Mouse (Mus musculus): ENCODE measurements around the gene St5. TPM values are rescaled to one million over a fixed set of nuclear protein-coding genes. Genes with fewer than 3 reads are reported as not detected.

St5 gene
- polyA plus RNA-seq, 1 experiment, result 28.6 TPM

- Histone ChIP-seq H3K79me2 (ENCODE audit: control insufficient read depth, insufficient read depth) (no peaks in the 10 kb centered on the region), H3K27me3 (ENCODE audit: control insufficient read depth, insufficient read depth, insufficient read length) (no peaks in the 10 kb centered on the region), H3K36me3 (ENCODE audit: control insufficient read depth, insufficient read depth) (peaks cover 26% of the 10 kb centered on the region), H3K4me3 (ENCODE audit: insufficient read depth, poor library complexity, severe bottlenecking) (no peak overlapping the region), H3ac (ENCODE audit: control insufficient read depth, insufficient read length, low read depth) (no peak overlapping the region), H3K79me3 (ENCODE audit: low read depth) (no peaks in the 10 kb centered on the region)
- TF ChIP-seq MYOG (IDR thresholded peaks at IDR 0.05; ENCODE audit: control insufficient read depth, extremely low read depth, insufficient read length), result no peak
- TF ChIP-seq FOSL1 (IDR thresholded peaks at IDR 0.05; ENCODE audit: insufficient read depth, low read length, poor library complexity, severe bottlenecking), result no peak
- no peak for TF ChIP-seq MYOD1 (IDR thresholded peaks at IDR 0.05; ENCODE audit: control insufficient read depth, insufficient read length, low read depth)
- TF ChIP-seq USF1 (IDR thresholded peaks at IDR 0.05; ENCODE audit: low read depth), result no peak
- TF ChIP-seq CTCF (IDR thresholded peaks at IDR 0.05; ENCODE audit: control insufficient read depth, insufficient read depth, insufficient read length), result no peak
- TF ChIP-seq MAX (IDR thresholded peaks at IDR 0.05), result no peak
- TF ChIP-seq CEBPB (IDR thresholded peaks at IDR 0.05; ENCODE audit: low read depth), result no peak
Observed at GRCm38 (mm10) chr7:109741703-109742102, 38.3 kb upstream of the St5 start.

DNA sequence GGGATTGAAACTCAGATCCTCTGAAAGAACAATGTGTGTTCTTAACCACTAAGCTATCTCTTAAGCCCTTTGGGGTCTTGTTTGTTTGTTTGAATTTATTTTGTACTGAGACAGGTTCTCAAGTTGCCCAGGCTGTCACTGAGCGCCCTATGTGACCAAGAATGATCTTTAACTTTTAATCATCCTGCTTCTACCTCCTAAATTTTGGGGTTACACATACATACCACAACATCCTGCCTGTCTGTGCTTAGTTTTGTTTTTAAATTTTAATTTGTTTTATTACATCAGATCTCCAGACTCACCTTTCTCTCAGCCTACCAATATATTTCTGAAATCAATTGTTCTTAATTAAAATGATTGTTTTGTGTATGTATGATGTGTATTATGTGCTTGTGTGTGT is 37.7 kb upstream of the St5 start:
- H3ac ChIP-seq (ENCODE audit: control insufficient read depth, insufficient read length, low read depth), result no peak overlapping the region
- H3K27me3 ChIP-seq (ENCODE audit: control insufficient read depth, insufficient read depth, insufficient read length), result no peaks in the 10 kb centered on the region
- no peak overlapping the region for H3K4me3 ChIP-seq (ENCODE audit: insufficient read depth, poor library complexity, severe bottlenecking)
- H3K79me2 ChIP-seq (ENCODE audit: control insufficient read depth, insufficient read depth), result no peaks in the 10 kb centered on the region
- no peak for TF ChIP-seq MAX (IDR thresholded peaks at IDR 0.05)
- no peak for TF ChIP-seq MYOD1 (IDR thresholded peaks at IDR 0.05; ENCODE audit: control insufficient read depth, insufficient read length, low read depth)
- no peak for TF ChIP-seq CEBPB (IDR thresholded peaks at IDR 0.05; ENCODE audit: low read depth)
- TF ChIP-seq USF1 (IDR thresholded peaks at IDR 0.05; ENCODE audit: low read depth), result no peak
- TF ChIP-seq MYOG (IDR thresholded peaks at IDR 0.05; ENCODE audit: control insufficient read depth, extremely low read depth, insufficient read length), result no peak
- no peak for TF ChIP-seq FOSL1 (IDR thresholded peaks at IDR 0.05; ENCODE audit: insufficient read depth, low read length, poor library complexity, severe bottlenecking)
- no peak for TF ChIP-seq CTCF (IDR thresholded peaks at IDR 0.05; ENCODE audit: control insufficient read depth, insufficient read depth, insufficient read length)
- peaks cover 26% of the 10 kb centered on the region for H3K36me3 ChIP-seq (ENCODE audit: control insufficient read depth, insufficient read depth)
- H3K79me3 ChIP-seq (ENCODE audit: low read depth), result no peaks in the 10 kb centered on the region

GRCm38 (mm10) chr7:109739822-109740370 is 36.5 kb upstream of the St5 start:
- Histone ChIP-seq H3K27me3 (ENCODE audit: control insufficient read depth, insufficient read depth, insufficient read length) (no peaks in the 10 kb centered on the region), H3K79me2 (ENCODE audit: control insufficient read depth, insufficient read depth) (no peaks in the 10 kb centered on the region), H3K36me3 (ENCODE audit: control insufficient read depth, insufficient read depth) (peaks cover 24% of the 10 kb centered on the region), H3K79me3 (ENCODE audit: low read depth) (no peaks in the 10 kb centered on the region), H3ac (ENCODE audit: control insufficient read depth, insufficient read length, low read depth) (no peak overlapping the region), H3K4me3 (ENCODE audit: insufficient read depth, poor library complexity, severe bottlenecking) (no peak overlapping the region)
- TF ChIP-seq FOSL1 (IDR thresholded peaks at IDR 0.05; ENCODE audit: insufficient read depth, low read length, poor library complexity, severe bottlenecking) (no peak), MYOD1 (IDR thresholded peaks at IDR 0.05; ENCODE audit: control insufficient read depth, insufficient read length, low read depth) (no peak), MYOG (IDR thresholded peaks at IDR 0.05; ENCODE audit: control insufficient read depth, extremely low read depth, insufficient read length) (no peak), USF1 (IDR thresholded peaks at IDR 0.05; ENCODE audit: low read depth) (no peak), CEBPB (IDR thresholded peaks at IDR 0.05; ENCODE audit: low read depth) (no peak), CTCF (IDR thresholded peaks at IDR 0.05; ENCODE audit: control insufficient read depth, insufficient read depth, insufficient read length) (no peak), MAX (IDR thresholded peaks at IDR 0.05) (no peak)

GRCm38 (mm10) chr7:109734806-109735205 is 31.4 kb upstream of the St5 start:
- Histone ChIP-seq H3K4me3 (ENCODE audit: insufficient read depth, poor library complexity, severe bottlenecking) (no peak overlapping the region), H3K79me3 (ENCODE audit: low read depth) (no peaks in the 10 kb centered on the region), H3K27me3 (ENCODE audit: control insufficient read depth, insufficient read depth, insufficient read length) (no peaks in the 10 kb centered on the region), H3K36me3 (ENCODE audit: control insufficient read depth, insufficient read depth) (peaks cover 6% of the 10 kb centered on the region), H3ac (ENCODE audit: control insufficient read depth, insufficient read length, low read depth) (no peak overlapping the region), H3K79me2 (ENCODE audit: control insufficient read depth, insufficient read depth) (no peaks in the 10 kb centered on the region)
- no peak for TF ChIP-seq CTCF (IDR thresholded peaks at IDR 0.05; ENCODE audit: control insufficient read depth, insufficient read depth, insufficient read length)
- TF ChIP-seq MYOG (IDR thresholded peaks at IDR 0.05; ENCODE audit: control insufficient read depth, extremely low read depth, insufficient read length), result no peak
- TF ChIP-seq CEBPB (IDR thresholded peaks at IDR 0.05; ENCODE audit: low read depth), result no peak
- TF ChIP-seq MYOD1 (IDR thresholded peaks at IDR 0.05; ENCODE audit: control insufficient read depth, insufficient read length, low read depth), result no peak
- no peak for TF ChIP-seq FOSL1 (IDR thresholded peaks at IDR 0.05; ENCODE audit: insufficient read depth, low read length, poor library complexity, severe bottlenecking)
- no peak for TF ChIP-seq USF1 (IDR thresholded peaks at IDR 0.05; ENCODE audit: low read depth)
- TF ChIP-seq MAX (IDR thresholded peaks at IDR 0.05), result no peak

DNA sequence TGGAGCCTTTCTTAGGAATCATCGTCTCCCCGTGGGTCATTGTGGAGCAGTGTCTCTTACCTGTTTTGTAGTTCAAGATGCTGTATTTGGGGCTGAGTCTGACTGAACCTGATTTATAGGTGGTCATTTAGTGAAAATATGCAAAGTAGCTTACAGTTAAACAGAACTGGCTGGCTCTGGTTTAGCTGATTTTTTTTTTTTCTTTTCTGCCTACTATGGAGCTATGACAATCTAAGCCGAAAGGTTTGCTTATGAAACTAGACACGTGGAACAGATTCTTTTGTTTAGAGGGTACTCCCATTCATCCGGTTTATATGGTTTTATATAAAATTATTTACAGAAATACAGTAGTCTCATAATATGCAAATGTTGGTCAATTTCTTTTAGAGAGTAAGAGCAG is 28.2 kb upstream of the St5 start, which contains the start of gene Ascl3:
Gene Ascl3 (minus strand): TSS at position 101 of the 400 bp plus-strand sequence.
- Histone ChIP-seq H3K79me3 (ENCODE audit: low read depth) (no peaks in the 10 kb centered on the region), H3ac (ENCODE audit: control insufficient read depth, insufficient read length, low read depth) (no peak within 1 kb of the TSS), H3K79me2 (ENCODE audit: control insufficient read depth, insufficient read depth) (no peaks in the 10 kb centered on the region), H3K36me3 (ENCODE audit: control insufficient read depth, insufficient read depth) (no peaks in the 10 kb centered on the region), H3K27me3 (ENCODE audit: control insufficient read depth, insufficient read depth, insufficient read length) (no peaks in the 10 kb centered on the region), H3K4me3 (ENCODE audit: insufficient read depth, poor library complexity, severe bottlenecking) (no peak within 1 kb of the TSS)
- TF ChIP-seq CTCF (IDR thresholded peaks at IDR 0.05; ENCODE audit: control insufficient read depth, insufficient read depth, insufficient read length) (no peak), FOSL1 (IDR thresholded peaks at IDR 0.05; ENCODE audit: insufficient read depth, low read length, poor library complexity, severe bottlenecking) (no peak), USF1 (IDR thresholded peaks at IDR 0.05; ENCODE audit: low read depth) (no peak), MYOG (IDR thresholded peaks at IDR 0.05; ENCODE audit: control insufficient read depth, extremely low read depth, insufficient read length) (no peak), MAX (IDR thresholded peaks at IDR 0.05) (no peak), CEBPB (IDR thresholded peaks at IDR 0.05; ENCODE audit: low read depth) (no peak), MYOD1 (IDR thresholded peaks at IDR 0.05; ENCODE audit: control insufficient read depth, insufficient read length, low read depth) (no peak)
